Mouse (Mus musculus) kidney, adult 2 months (tissue): Measurements from ENCODE around the gene Atoh1.

Source experiments
- CTCF ChIP-seq: fragments of 200-500 bp; conservative IDR thresholded peaks from 2 replicates; pipeline ENCODE4 v1.5.1; 2011; ENCODE audit warnings: low read depth, mild to moderate bottlenecking, control low read depth, low read length, moderate library complexity, mixed read lengths; ENCODE audit not compliant: insufficient read depth, insufficient read length
- POLR2A ChIP-seq: fragments of 200-500 bp; IDR thresholded peaks from one replicate; pipeline ENCODE4 v1.6.1; 2011; ENCODE audit warnings: low read depth, low read length, control low read depth

DNA sequence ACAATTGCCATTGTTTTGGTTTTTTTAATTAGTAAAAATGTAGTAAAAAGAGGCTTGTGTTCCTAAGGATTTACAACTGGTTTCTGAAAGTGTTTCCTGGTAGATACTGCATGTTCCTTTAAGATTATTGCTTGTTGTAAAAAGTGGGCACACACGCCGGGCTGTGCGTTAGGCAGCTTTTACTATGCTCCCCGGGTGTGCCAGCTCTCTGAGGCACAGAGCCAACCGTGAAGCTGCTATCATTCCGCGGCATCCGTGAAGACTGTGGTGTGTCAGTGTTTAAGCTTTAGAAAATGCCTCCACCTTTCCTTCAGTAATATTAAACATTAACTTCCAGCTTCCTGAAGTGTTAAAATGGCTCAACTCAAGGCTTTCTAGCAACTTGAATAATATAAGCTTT is 35.0 kb downstream of the Atoh1 start:
- TF ChIP-seq POLR2A (no peak), CTCF (no peak)
